Mouse (Mus musculus): ENCODE measurements around the gene Ttc14. TPM values are rescaled to one million over a fixed set of nuclear protein-coding genes. Genes with fewer than 3 reads are reported as not detected.

The Ttc14 gene
- polyA plus RNA-seq (2021; fragmentation: Nextera tagmentation), result 20.7 and 21.1 TPM in 2 replicates
- long read RNA-seq, experiment 1, full-length matches to known transcripts, result 131 of 213 reads
- long read RNA-seq, experiment 1, partial matches to known transcripts, result 34 of 213 reads
- long read RNA-seq, experiment 1, other reads (novel, unspliced or antisense), result 48 of 213 reads
- long read RNA-seq, experiment 2, full-length matches to known transcripts, result 17 of 43 reads
- long read RNA-seq, experiment 2, partial matches to known transcripts, result 13 of 43 reads
- long read RNA-seq, experiment 2, other reads (novel, unspliced or antisense), result 13 of 43 reads

GRCm38 (mm10) chr3:33799617-33800512 lies at the start of gene Ttc14:
TSS of gene Ttc14 (plus strand) at chr3:33799832.

GRCm38 (mm10) chr3:33843801-33844632 lies 44.4 kb downstream of the Ttc14 start, which contains the start of gene Ccdc39:
TSS of gene Ccdc39 (minus strand) at chr3:33844310.

Other genes with a start within 250 kb of the Ttc14 start
- 3.7 and 5.3 TPM in 2 replicates for gene Ccdc39, start 44.5 kb downstream of the Ttc14 start, polyA plus RNA-seq (2021; fragmentation: Nextera tagmentation)
- gene Fxr1, start 220.1 kb downstream of the Ttc14 start, polyA plus RNA-seq (2021; fragmentation: Nextera tagmentation), result 17.5 and 23.1 TPM in 2 replicates

Data from left cerebral cortex, adult 6 months (tissue).